Mouse (Mus musculus) heart, adult 2 months (tissue): Measurements from ENCODE around the gene Ttl. TPM values are rescaled to one million over a fixed set of nuclear protein-coding genes. Genes with fewer than 3 reads are reported as not detected.

Experiments used
- DNase-seq, 2 experiments: peaks; one replicate each; pipeline ENCODE4 v3.0.0; 2021
- H3K27ac ChIP-seq: fragments of 200-600 bp; 2 replicates; pipeline ENCODE4 v1.8.1; 2022
- H3K27me3 ChIP-seq: fragments of 200-500 bp; 2 replicates; pipeline ENCODE4 v1.6.1; 2012; ENCODE audit warnings: mild to moderate bottlenecking, low read length, inconsistent platforms, mixed read lengths; ENCODE audit not compliant: control insufficient read depth, insufficient read depth
- H3K36me3 ChIP-seq: fragments of 200-500 bp; 2 replicates; pipeline ENCODE4 v1.6.1; 2012; ENCODE audit warnings: low read length, inconsistent platforms; ENCODE audit not compliant: control insufficient read depth, insufficient read depth
- H3K4me1 ChIP-seq: fragments of 200-500 bp; 2 replicates; pipeline ENCODE4 v1.6.1; 2011; ENCODE audit warnings: low read length; ENCODE audit not compliant: control insufficient read depth, insufficient read depth
- H3K4me3 ChIP-seq: fragments of 200-600 bp; 2 replicates; pipeline ENCODE4 v1.8.1; 2022
- H3K79me2 ChIP-seq: fragments of 200-500 bp; replicated peaks from 2 replicates; pipeline ENCODE4 v1.6.1; 2012; ENCODE audit warnings: mild to moderate bottlenecking, inconsistent platforms, low read length, moderate library complexity, mixed read lengths; ENCODE audit not compliant: control insufficient read depth, insufficient read depth
- H3K9ac ChIP-seq: fragments of 200-500 bp; 2 replicates; pipeline ENCODE4 v1.6.1; 2012; ENCODE audit warnings: low read depth, mild to moderate bottlenecking, control low read depth, inconsistent platforms, low read length, mixed read lengths
- CTCF ChIP-seq: fragments of 200-600 bp; IDR thresholded peaks from 2 replicates; pipeline ENCODE4 v1.8.1; 2022; ENCODE audit warnings: antibody characterized with exemption, mild to moderate bottlenecking, moderate library complexity
- EP300 ChIP-seq: fragments of 200-500 bp; IDR thresholded peaks from 2 replicates; pipeline ENCODE4 v1.6.1; 2011; ENCODE audit warnings: low read depth, low read length, control low read depth; ENCODE audit not compliant: insufficient read depth
- POLR2A ChIP-seq: fragments of 200-500 bp; IDR thresholded peaks from 2 replicates; pipeline ENCODE4 v1.6.1; 2011; ENCODE audit warnings: mild to moderate bottlenecking, low read depth, low read length, control low read depth; ENCODE audit not compliant: insufficient read depth
- WGBS: fragments of 180-500 bp; shearing (Covaris S2); methylation state at CpG from one replicate; pipeline ENCODE4 v1.1.7; 2018; 5-methylcytosine and 5-hydroxymethylcytosine counted together
- intact Hi-C: fragments of 180-260 bp; cut with DNase I; formaldehyde crosslinking; loops from one replicate; pipeline ENCODE4 v1.15.1; 2025
- polyA plus RNA-seq: library from polyadenylated mRNA; depleted of rRNA; stranded (reverse); fragments of >200 nt; gene quantifications from 2 replicates; pipeline ENCODE4 v1.2.3, GENCODE M21; 2012
- total RNA-seq, 2 experiments: library from RNA; stranded (reverse); gene quantifications; 2 replicates each; pipeline ENCODE4 v1.2.3; 2021

Ttl gene
- total and polyA plus RNA-seq, 3 experiments: 8.8 to 19.1 (median 19.0) TPM

GRCm38 (mm10) chr2:129070296-129070695 lies 4.6 kb downstream of the Ttl start:
- Histone ChIP-seq H3K79me2 (0 out of 2 replicates have a peak, but pooled peaks cover 2% of the 10 kb centered on the region), H3K36me3 (no peaks in the 10 kb centered on the region; the same call in 1 of the 2 replicates), H3K27me3 (no peaks in the 10 kb centered on the region), H3K4me1 (no peaks in the 10 kb centered on the region), H3K9ac (no peak overlapping the region), H3K4me3 (no peak overlapping the region), H3K27ac (no peak overlapping the region)
- WGBS: 80% methylated on average over 3 of the region's 3 CpGs
- TF ChIP-seq CTCF (no peak), EP300 (no peak), POLR2A (no peak)
- intact Hi-C loops: no loop called here
- no peak for DNase-seq

DNA sequence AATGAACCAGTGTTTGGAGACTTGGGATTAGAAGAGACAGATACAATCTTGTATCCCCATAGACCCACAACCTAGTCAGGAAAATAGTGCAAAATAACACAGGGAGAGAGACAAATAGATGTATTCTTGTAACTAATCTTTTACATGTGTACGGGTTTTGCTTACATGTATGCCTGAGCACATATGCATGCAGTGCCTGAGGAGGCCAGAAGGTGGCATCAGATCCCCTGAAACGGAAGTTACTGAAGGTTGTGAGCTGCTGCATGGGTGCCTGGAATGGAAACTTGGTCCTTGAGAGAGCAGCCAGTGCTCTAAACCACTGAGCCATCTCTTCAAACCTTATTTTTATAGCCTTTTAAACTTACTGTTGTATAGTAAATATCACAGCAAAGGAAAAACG lies 12.6 kb downstream of the Ttl start:
- no peak overlapping the region for H3K4me3 ChIP-seq
- no peaks in the 10 kb centered on the region for H3K79me2 ChIP-seq
- TF ChIP-seq EP300: no peak
- peak; percentile 69 for TF ChIP-seq CTCF
- peak in 1 of 2 experiments; percentile 34 for DNase-seq
- intact Hi-C loops: no loop called here
- no peak overlapping the region for H3K27ac ChIP-seq
- no peak overlapping the region for H3K9ac ChIP-seq
- H3K36me3 ChIP-seq: no peaks in the 10 kb centered on the region; the same call in 1 of the 2 replicates
- WGBS: 82% methylated on average over 3 of the region's 3 CpGs
- H3K27me3 ChIP-seq: no peaks in the 10 kb centered on the region
- H3K4me1 ChIP-seq: no peaks in the 10 kb centered on the region

DNA sequence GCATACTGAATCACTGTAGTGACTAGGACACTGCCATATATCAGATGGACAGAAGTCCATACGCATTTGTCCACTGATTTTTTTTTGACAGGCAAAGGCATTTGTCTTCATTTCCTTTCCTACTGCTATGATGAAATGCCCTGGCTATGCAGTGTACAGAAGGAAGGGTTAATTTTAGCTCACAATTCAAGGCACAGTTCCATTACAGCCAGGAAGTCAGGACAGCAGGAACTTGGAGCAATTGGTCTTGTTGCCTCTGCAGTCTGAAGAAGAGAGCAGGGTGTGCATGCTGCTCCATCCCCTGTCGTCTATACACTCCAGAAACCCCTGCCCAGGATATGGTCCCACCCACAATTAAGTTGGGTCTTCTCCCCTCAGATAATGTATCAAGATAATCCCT lies 13.5 kb downstream of the Ttl start:
- no peak overlapping the region for H3K9ac ChIP-seq
- H3K27ac ChIP-seq: no peak overlapping the region
- intact Hi-C loops: no loop called here
- no peaks in the 10 kb centered on the region for H3K79me2 ChIP-seq
- DNase-seq: no peak
- 38% methylated on average over 2 of the region's 2 CpGs for WGBS
- no peaks in the 10 kb centered on the region for H3K27me3 ChIP-seq
- no peak for TF ChIP-seq EP300
- H3K36me3 ChIP-seq: no peaks in the 10 kb centered on the region; the same call in 1 of the 2 replicates
- no peak overlapping the region for H3K4me3 ChIP-seq
- no peaks in the 10 kb centered on the region for H3K4me1 ChIP-seq

- 64% methylated on average over 13 of the region's 13 CpGs for WGBS
- H3K27ac ChIP-seq: no peak overlapping the region
- intact Hi-C loops: loop anchor here (10.0 kb wide), 1 partner anchor 216 kb away; the partner anchor contains the start of gene Fbln7
- no peaks in the 10 kb centered on the region for H3K27me3 ChIP-seq
- TF ChIP-seq POLR2A: no peak
- peak; percentile 25; the same call in 1 of the 2 replicates for TF ChIP-seq CTCF
- no peak for TF ChIP-seq EP300
- no peak overlapping the region for H3K4me3 ChIP-seq
- H3K4me1 ChIP-seq: no peaks in the 10 kb centered on the region
- H3K79me2 ChIP-seq: no peaks in the 10 kb centered on the region
- no peak for DNase-seq
- no peak overlapping the region for H3K9ac ChIP-seq
- no peaks in the 10 kb centered on the region; the same call in 1 of the 2 replicates for H3K36me3 ChIP-seq
Measured at GRCm38 (mm10) chr2:129081097-129081496, 15.4 kb downstream of the Ttl start.

DNA sequence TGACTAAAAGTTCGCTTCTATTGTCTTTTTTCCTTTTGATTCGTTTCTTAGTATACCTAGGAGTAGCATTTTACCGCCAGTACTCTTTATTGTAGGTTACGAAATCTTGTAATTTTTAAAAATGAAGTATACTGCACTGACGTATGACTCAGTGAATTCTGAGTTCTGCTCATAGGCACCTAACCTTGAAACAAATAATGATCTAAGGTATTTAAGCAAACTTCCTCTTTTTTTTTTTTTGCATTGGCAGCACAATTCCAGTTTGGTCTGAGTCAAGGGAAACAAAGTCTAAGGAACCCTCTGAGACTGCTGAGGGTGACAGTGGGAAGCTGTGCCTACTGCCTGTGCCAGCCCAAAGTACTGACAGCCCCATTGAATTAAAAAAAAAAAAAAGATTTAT lies 17.8 kb downstream of the Ttl start:
- no peaks in the 10 kb centered on the region for H3K36me3 ChIP-seq
- intact Hi-C loops: loop anchor here (10.0 kb wide), 1 partner anchor 219 kb away; the partner anchor contains the start of gene Fbln7
- H3K4me1 ChIP-seq: no peaks in the 10 kb centered on the region
- H3K27me3 ChIP-seq: no peaks in the 10 kb centered on the region
- no peak overlapping the region for H3K4me3 ChIP-seq
- TF ChIP-seq EP300 (no peak), CTCF (no peak), POLR2A (no peak)
- WGBS: 90% methylated on average over 5 of the region's 5 CpGs
- H3K9ac ChIP-seq: no peak overlapping the region
- no peak overlapping the region for H3K27ac ChIP-seq
- H3K79me2 ChIP-seq: no peaks in the 10 kb centered on the region
- DNase-seq: no peak

DNA sequence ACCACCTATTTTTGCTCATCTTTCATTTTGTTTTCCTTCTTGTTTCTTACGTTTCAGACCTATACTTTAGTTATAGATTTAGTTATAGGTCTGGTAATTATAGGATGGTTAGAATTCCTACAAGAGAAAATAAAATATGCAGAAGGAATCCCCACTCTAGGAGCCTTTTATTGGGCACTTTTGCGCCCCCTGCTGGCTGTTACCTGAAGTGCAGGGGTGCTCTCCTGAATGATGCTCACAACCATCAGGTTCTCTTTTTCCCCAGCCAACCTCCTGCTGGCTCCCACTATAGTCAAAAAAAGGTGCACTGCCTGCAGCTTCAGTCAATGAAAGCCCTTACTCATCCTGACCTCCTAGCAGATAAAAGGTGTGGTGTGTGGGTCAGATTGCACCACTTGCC lies 19.2 kb downstream of the Ttl start:
- Histone ChIP-seq H3K9ac (no peak overlapping the region), H3K4me1 (no peaks in the 10 kb centered on the region), H3K36me3 (no peaks in the 10 kb centered on the region), H3K79me2 (no peaks in the 10 kb centered on the region), H3K27me3 (no peaks in the 10 kb centered on the region), H3K27ac (no peak overlapping the region), H3K4me3 (no peak overlapping the region)
- 60% methylated on average over 2 of the region's 2 CpGs for WGBS
- no peak for TF ChIP-seq POLR2A
- TF ChIP-seq EP300: no peak
- TF ChIP-seq CTCF: peak; percentile 94
- DNase-seq: peak in 1 of 2 experiments; percentile 39
- intact Hi-C loops: loop anchor here (1.0 to 10.0 kb wide), 4 partner anchors 78 to 220 kb away; partner anchors contain the start of gene Fbln7
